Mouse (Mus musculus): ENCODE measurements at regions not wholly inside any gene's neighbourhood (a gene's known extent, or its start where the extent isn't known, plus 50 kb on each side); places are given as distances from the start of the nearest gene placed in this dataset.
A peak's percentile ranks its signal among the peaks of the same experiment; 100 is the strongest.

- Histone ChIP-seq H3K79me2 (ENCODE audit: control insufficient read depth, insufficient read depth, low read length, poor library complexity) (no peaks in the 10 kb centered on the region), H3K4me1 (ENCODE audit: control insufficient read depth in 1 of 2, insufficient read depth in 2 of 2, low read length in 2 of 2) (no peaks in the 10 kb centered on the region), H3K27me3 (ENCODE audit: control insufficient read depth in 1 of 2, insufficient read depth in 2 of 2, low read length in 2 of 2) (no peaks in the 10 kb centered on the region; a peak in 1 of 4 replicates), H3K9me3 (replicated peaks; ENCODE audit: insufficient read depth, low read length) (no peaks in the 10 kb centered on the region), H3K4me3 (ENCODE audit: control insufficient read depth in 1 of 2, insufficient read depth in 1 of 2, low read depth in 2 of 2, low read length in 2 of 2) (no peak overlapping the region), H3K36me3 (ENCODE audit: control insufficient read depth in 1 of 2, insufficient read depth in 2 of 2, low read length in 2 of 2) (no peaks in the 10 kb centered on the region), H3K9ac (ENCODE audit: control insufficient read depth, low read depth, low read length, poor library complexity, severe bottlenecking) (no peak overlapping the region), H3K27ac (ENCODE audit: control insufficient read depth, low read depth, low read length) (no peak overlapping the region)
- TF ChIP-seq MXI1 (IDR thresholded peaks at IDR 0.05; ENCODE audit: low read depth, low read length) (no peak), KAT2A (conservative IDR thresholded peaks at IDR 0.05; ENCODE audit: low read depth, low read length) (no peak), E2F4 (IDR thresholded peaks at IDR 0.05; ENCODE audit: borderline replicate concordance, low read depth, low read length) (no peak), ZNF384 (IDR thresholded peaks at IDR 0.05; ENCODE audit: low read depth, low read length) (0 out of 2 replicates have a peak, but pooled peaks have one; percentile 24), POLR2A (IDR thresholded peaks at IDR 0.05; ENCODE audit: control insufficient read depth in 1 of 2, insufficient read depth in 1 of 2, low read depth in 1 of 2, low read length in 2 of 2, poor library complexity in 1 of 2) (no peak), CTCF (IDR thresholded peaks at IDR 0.05 in 2 of 3, conservative IDR thresholded peaks at IDR 0.05 in 1 of 3; ENCODE audit: control insufficient read depth in 1 of 3, insufficient read depth in 1 of 3, low read depth in 2 of 3, low read length in 3 of 3, poor library complexity in 1 of 3, severe bottlenecking in 1 of 3) (peak in 1 of 3 experiments; percentile 20; a peak in 1 of 6 replicates), USF1 (IDR thresholded peaks at IDR 0.05; ENCODE audit: low read depth, low read length) (no peak), ZC3H11A (IDR thresholded peaks at IDR 0.05; ENCODE audit: low read depth, low read length) (no peak), TAL1 (IDR thresholded peaks at IDR 0.05; ENCODE audit: low read length) (no peak), POLR2AphosphoS2 (IDR thresholded peaks at IDR 0.05; ENCODE audit: low read length) (no peak), HCFC1 (IDR thresholded peaks at IDR 0.05; ENCODE audit: low read depth, low read length) (no peak), USF2 (IDR thresholded peaks at IDR 0.05; ENCODE audit: borderline replicate concordance in 1 of 2, insufficient read depth in 1 of 2, low read depth in 1 of 2, low read length in 2 of 2) (no peak), MAZ (IDR thresholded peaks at IDR 0.05; ENCODE audit: low read depth, low read length) (no peak), BHLHE40 (IDR thresholded peaks at IDR 0.05; ENCODE audit: borderline replicate concordance, low read depth, low read length) (no peak), CHD2 (IDR thresholded peaks at IDR 0.05; ENCODE audit: low read length) (no peak), NELFE (IDR thresholded peaks at IDR 0.05; ENCODE audit: low read depth, low read length) (no peak), SMC3 (IDR thresholded peaks at IDR 0.05; ENCODE audit: low read depth, low read length) (peak; percentile 21; the same call in 1 of the 2 replicates), NRF1 (IDR thresholded peaks at IDR 0.05; ENCODE audit: insufficient read depth, low read depth, low read length, poor library complexity, severe bottlenecking) (no peak), UBTF (IDR thresholded peaks at IDR 0.05; ENCODE audit: borderline replicate concordance, insufficient read depth, low read depth, low read length) (no peak), MYB (IDR thresholded peaks at IDR 0.05; ENCODE audit: low read depth, low read length) (no peak), ETS1 (IDR thresholded peaks at IDR 0.05; ENCODE audit: low read depth, low read length) (no peak), TCF12 (IDR thresholded peaks at IDR 0.05; ENCODE audit: low read depth, low read length) (no peak), GABPA (IDR thresholded peaks at IDR 0.05; ENCODE audit: low read depth, low read length) (no peak), EP300 (IDR thresholded peaks at IDR 0.05; ENCODE audit: low read depth in 1 of 2, low read length in 2 of 2) (no peak), POLR2AphosphoS5 (IDR thresholded peaks at IDR 0.05; ENCODE audit: borderline replicate concordance, low read depth, low read length) (no peak), MAFK (IDR thresholded peaks at IDR 0.05; ENCODE audit: borderline replicate concordance, low read depth, low read length) (no peak), RAD21 (IDR thresholded peaks at IDR 0.05; ENCODE audit: low read depth, low read length) (peak; percentile 4), MEF2A (IDR thresholded peaks at IDR 0.05; ENCODE audit: extremely low read depth, insufficient replicate concordance, low read depth, low read length, poor library complexity, severe bottlenecking) (no peak), MYC (IDR thresholded peaks at IDR 0.05; ENCODE audit: low read depth, low read length) (no peak), GATA1 (IDR thresholded peaks at IDR 0.05; ENCODE audit: low read depth, low read length) (no peak)
- peak; percentile 7 for DNase-seq (ENCODE audit: low read depth, low spot score)
These were observed 90.4 kb upstream of the Chrm3 start for GRCm38 (mm10) chr13:10451057-10451456.

All from MEL (cell line).